In the genomic region with DNA sequence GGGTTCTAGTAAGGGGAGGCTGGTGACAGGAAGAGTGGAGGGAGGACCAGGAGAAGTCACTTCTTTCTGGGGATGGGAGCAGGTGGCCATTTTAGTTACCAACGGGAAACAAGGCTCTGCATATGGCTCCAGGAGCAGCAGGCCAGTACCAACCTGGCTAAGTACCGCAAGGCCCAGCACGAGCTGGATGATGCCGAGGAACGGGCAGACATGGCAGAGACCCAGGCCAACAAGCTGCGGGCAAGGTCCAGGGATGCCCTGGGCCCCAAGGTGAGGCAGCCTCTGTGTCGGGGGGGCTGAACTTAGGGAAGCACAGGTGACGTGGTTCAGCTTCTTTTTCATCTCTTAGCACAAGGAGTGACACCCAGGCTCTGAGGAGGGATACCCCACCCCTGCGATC, we compare ENCODE assay signal across 20 mouse cellular contexts. TPM values are rescaled to one million over a fixed set of nuclear protein-coding genes. Genes with fewer than 3 reads are reported as not detected.
DNase-seq lines count a peak whose midpoint lies in the region; ATAC-seq and TF ChIP-seq lines count a peak whose summit lies in the region.
"Had no signal": no experiment of that assay in that cellular context is flagged by ENCODE, and none has a peak within 500 bp of the region (broad histone marks: within the 10 kb centered on the region; RNA-seq: fewer than 3 reads in every experiment).

No protein-coding gene starts in this region.

- H3K27me3 ChIP-seq in heart, postnatal 0 days (ENCODE audit: control insufficient read depth, insufficient read depth, low read length): no peaks in the 10 kb centered on the region
- H3K27me3 ChIP-seq: CH12.LX had no signal

- no peaks in the 10 kb centered on the region for H3K9me3 ChIP-seq in heart, postnatal 0 days (replicated peaks; ENCODE audit: control insufficient read depth, low read length)
- H3K9me3 ChIP-seq: embryonic facial prominence, embryonic 13.5 days; heart, embryonic 12.5 days; hindbrain, embryonic 13.5 days; kidney, embryonic 15.5 days had no signal

- peak overlapping the region; percentile 65; the same call in 1 of the 2 replicates for H3K27ac ChIP-seq in heart, postnatal 0 days (ENCODE audit: low read depth)
- H3K27ac ChIP-seq: embryonic facial prominence, embryonic 13.5 days; gastrocnemius, adult 2 months; hindbrain, embryonic 13.5 days; hindbrain, postnatal 0 days; kidney, embryonic 15.5 days had no signal

- no peak overlapping the region for H3K9ac ChIP-seq in heart, postnatal 0 days (replicated peaks; ENCODE audit: low read depth, low read length)
- H3K9ac ChIP-seq: embryonic facial prominence, embryonic 13.5 days; heart, embryonic 12.5 days; hindbrain, embryonic 13.5 days; kidney, embryonic 15.5 days had no signal

- no peaks in the 10 kb centered on the region for H3K4me1 ChIP-seq in heart, postnatal 0 days (ENCODE audit: control insufficient read depth, insufficient read depth)

- 85% methylated on average over 9 of the region's 9 CpGs for WGBS in heart, postnatal 0 days

- no peak for DNase-seq in heart, postnatal 0 days (ENCODE audit: low spot score)
- DNase-seq in heart, postnatal 36 days: no peak
- peak; percentile 58 to 62 for DNase-seq in cerebellum, adult 18-20 months
- peak; percentile 74 for DNase-seq in cerebellum, adult 9-11 months
- peak; percentile 51 to 54 for DNase-seq in cerebellum, postnatal 36 days
- no peak for DNase-seq in T-cell, adult 2 months (ENCODE audit: low spot score)
- DNase-seq in yolk sac, embryonic 10.5 days (ENCODE audit: low spot score): no peak
- no peak for DNase-seq in kidney, postnatal 36 days
- DNase-seq: adrenal gland, postnatal 10 days; gastrocnemius, adult 2 months; gastrocnemius, postnatal 25 days; heart, postnatal 4 days; kidney, adult 18-20 months had no signal

- intact Hi-C loops in heart, postnatal 36 days (cut with DNase I): no loop called here

- ATAC-seq in heart, postnatal 0 days (ENCODE audit: insufficient read depth, low read depth): no peak
- ATAC-seq: forebrain, embryonic 14.5 days; hindbrain, postnatal 0 days had no signal

- H3K4me2 ChIP-seq in heart, postnatal 0 days (ENCODE audit: low read depth, low read length): no peak overlapping the region
- H3K4me2 ChIP-seq: embryonic facial prominence, embryonic 13.5 days; heart, embryonic 12.5 days; hindbrain, embryonic 13.5 days; kidney, embryonic 15.5 days had no signal

- no peak for TF ChIP-seq EP300 in heart, postnatal 0 days (IDR thresholded peaks at IDR 0.05; ENCODE audit: low read depth)

- H3K4me3 ChIP-seq in heart, postnatal 0 days (ENCODE audit: low read depth, low read length): no peak overlapping the region
- H3K4me3 ChIP-seq: embryonic facial prominence, embryonic 13.5 days; gastrocnemius, adult 2 months; heart, embryonic 12.5 days; hindbrain, embryonic 13.5 days; kidney, embryonic 15.5 days had no signal

- TF ChIP-seq CTCF in heart, postnatal 0 days (IDR thresholded peaks at IDR 0.05; ENCODE audit: low read depth): no peak

- H3K36me3 ChIP-seq in heart, postnatal 0 days (replicated peaks; ENCODE audit: control insufficient read depth, insufficient read depth, low read length): peaks cover 91% of the 10 kb centered on the region

RNA-seq across cellular contexts. Expression of a gene that starts 22.7 kb away (rescaled TPM):
- 17.2 and 48.4 TPM in 2 replicates for total RNA-seq in heart, postnatal 0 days (2014; rRNA removed; ENCODE audit: low replicate concordance)
- polyA plus RNA-seq in heart, postnatal 0 days (2015; fragmentation: Nextera tagmentation; extraction: Ambion mirVana): 12.2 and 12.5 TPM in 2 replicates
- total RNA-seq in heart, postnatal 36 days (2021): 10 to 100 TPM; 25.3 to 30.2 TPM

RNA-seq across cellular contexts. Expression of a gene that starts 41.1 kb away (rescaled TPM):
- 32.5 and 52.3 TPM in 2 replicates for total RNA-seq in heart, postnatal 0 days (2014; rRNA removed; ENCODE audit: low replicate concordance)
- 24.8 and 25.9 TPM in 2 replicates for polyA plus RNA-seq in heart, postnatal 0 days (2015; fragmentation: Nextera tagmentation; extraction: Ambion mirVana)
- total RNA-seq in heart, postnatal 36 days (2021): 10 to 100 TPM; 14.8 to 16.9 TPM

RNA-seq across cellular contexts. Expression of a gene that starts 58.5 kb away (rescaled TPM):
- total RNA-seq in heart, postnatal 0 days (2014; rRNA removed; ENCODE audit: low replicate concordance): 83.8 and 84.8 TPM in 2 replicates
- polyA plus RNA-seq in heart, postnatal 0 days (2015; fragmentation: Nextera tagmentation; extraction: Ambion mirVana): 67.0 and 70.5 TPM in 2 replicates
- total RNA-seq in heart, postnatal 36 days (2021): 10 to 100 TPM; 92.1 to 92.3 TPM

Comparison
In these comparisons a context has a peak if more than half of its experiments do, and no peak if none do; other contexts are left out.
1. DNase-seq: peak in cerebellum, adult 18-20 months (2 of 2), cerebellum, adult 9-11 months (single experiment) and cerebellum, postnatal 36 days (2 of 2); none in heart, postnatal 0 days (single experiment), heart, postnatal 36 days (0 of 2), T-cell, adult 2 months (single experiment), yolk sac, embryonic 10.5 days (single experiment) and kidney, postnatal 36 days (0 of 2).